Mouse (Mus musculus) liver, adult 2 months (tissue): ENCODE measurements at regions not wholly inside any gene's neighbourhood (a gene's known extent, or its start where the extent isn't known, plus 50 kb on each side); places are given as distances from the start of the nearest gene placed in this dataset.
A peak's percentile ranks its signal among the peaks of the same experiment; 100 is the strongest.

ENCODE experiments used
- DNase-seq: peaks from one replicate; pipeline ENCODE4 v3.0.0-alpha.2; 2011; ENCODE audit warnings: low read depth, low spot score; ENCODE audit errors: extremely low read depth
- H3K27ac ChIP-seq: fragments of 200-500 bp; replicated peaks from 2 replicates; pipeline ENCODE4 v1.5.1; 2012; ENCODE audit warnings: low read depth, mild to moderate bottlenecking, control low read depth, inconsistent platforms, low read length; ENCODE audit not compliant: insufficient read depth
- H3K27me3 ChIP-seq: fragments of 200-500 bp; 2 replicates; pipeline ENCODE4 v1.6.1; 2012; ENCODE audit warnings: mild to moderate bottlenecking, moderate library complexity, low read length, inconsistent platforms; ENCODE audit not compliant: control insufficient read depth, insufficient read depth
- H3K36me3 ChIP-seq: fragments of 200-500 bp; 2 replicates; pipeline ENCODE4 v1.6.1; 2012; ENCODE audit warnings: low read length, inconsistent platforms; ENCODE audit not compliant: control insufficient read depth, insufficient read depth
- H3K4me1 ChIP-seq: fragments of 200-500 bp; 2 replicates; pipeline ENCODE4 v1.6.1; 2011; ENCODE audit warnings: low read length; ENCODE audit not compliant: control insufficient read depth, insufficient read depth
- H3K4me3 ChIP-seq: fragments of 200-500 bp; 2 replicates; pipeline ENCODE4 v1.5.1; 2011; ENCODE audit warnings: low read depth, mild to moderate bottlenecking, control low read depth, low read length, moderate library complexity; ENCODE audit not compliant: insufficient read depth
- H3K79me2 ChIP-seq: fragments of 200-500 bp; 2 replicates; pipeline ENCODE4 v1.6.1; 2012; ENCODE audit warnings: inconsistent platforms, mild to moderate bottlenecking, low read length, moderate library complexity; ENCODE audit not compliant: control insufficient read depth, insufficient read depth
- H3K9ac ChIP-seq: fragments of 200-500 bp; 2 replicates; pipeline ENCODE4 v1.6.1; 2012; ENCODE audit warnings: low read depth, mild to moderate bottlenecking, control low read depth, inconsistent platforms, low read length
- CTCF ChIP-seq: fragments of 200-500 bp; IDR thresholded peaks from 2 replicates; pipeline ENCODE4 v1.5.1; 2011; ENCODE audit warnings: low read depth, low read length, control low read depth
- POLR2A ChIP-seq: fragments of 200-500 bp; IDR thresholded peaks from 2 replicates; pipeline ENCODE4 v1.6.1; 2011; ENCODE audit warnings: low read length, control low read depth; ENCODE audit not compliant: insufficient read depth; ENCODE audit errors: extremely low read depth
- WGBS: fragments of 180-500 bp; shearing (Covaris S2); methylation state at CpG from one replicate; pipeline ENCODE4 v1.1.7; 2018; 5-methylcytosine and 5-hydroxymethylcytosine counted together

GRCm38 (mm10) chr1:77859931-77860330, 337.0 kb downstream of the Pax3 start:
- no peak overlapping the region for H3K27ac ChIP-seq
- no peaks in the 10 kb centered on the region for H3K4me1 ChIP-seq
- no peak for DNase-seq
- TF ChIP-seq POLR2A (no peak), CTCF (no peak)
- H3K9ac ChIP-seq = no peak overlapping the region
- no peaks in the 10 kb centered on the region for H3K36me3 ChIP-seq
- WGBS = 84% methylated on average over 9 of the region's 9 CpGs
- no peak overlapping the region for H3K4me3 ChIP-seq
- no peaks in the 10 kb centered on the region for H3K79me2 ChIP-seq
- no peaks in the 10 kb centered on the region for H3K27me3 ChIP-seq

GRCm38 (mm10) chr1:77854366-77854765, 339.5 kb upstream of the Epha4 start:
- H3K9ac ChIP-seq = no peak overlapping the region

GRCm38 (mm10) chr1:77847766-77848615, 333.1 kb upstream of the Epha4 start:
- Histone ChIP-seq H3K4me1 (no peaks in the 10 kb centered on the region), H3K79me2 (no peaks in the 10 kb centered on the region), H3K36me3 (no peaks in the 10 kb centered on the region), H3K9ac (no peak overlapping the region), H3K27ac (no peak overlapping the region), H3K27me3 (0 out of 2 replicates have a peak, but pooled peaks cover 2% of the 10 kb centered on the region), H3K4me3 (no peak overlapping the region)
- DNase-seq = no peak
- no peak for TF ChIP-seq POLR2A
- no peak for TF ChIP-seq CTCF
- WGBS = 84% methylated on average over 9 of the region's 9 CpGs

More at GRCm38 (mm10) chr1:77854366-77854765, 339.5 kb upstream of the Epha4 start:
- no peaks in the 10 kb centered on the region for H3K4me1 ChIP-seq
- H3K4me3 ChIP-seq = no peak overlapping the region
- DNase-seq = no peak
- H3K27ac ChIP-seq = no peak overlapping the region
- H3K79me2 ChIP-seq = no peaks in the 10 kb centered on the region
- no peaks in the 10 kb centered on the region for H3K27me3 ChIP-seq
- H3K36me3 ChIP-seq = no peaks in the 10 kb centered on the region
- no peak for TF ChIP-seq POLR2A
- TF ChIP-seq CTCF = no peak
- WGBS = 36% methylated on average over 1 of the region's 1 CpGs

- 80% methylated on average over 12 of the region's 12 CpGs for WGBS
- H3K4me3 ChIP-seq = no peak overlapping the region
- no peaks in the 10 kb centered on the region for H3K36me3 ChIP-seq
- H3K79me2 ChIP-seq = no peaks in the 10 kb centered on the region
- DNase-seq = no peak
- no peak overlapping the region for H3K9ac ChIP-seq
- no peak overlapping the region for H3K27ac ChIP-seq
- TF ChIP-seq POLR2A (no peak), CTCF (no peak)
- no peaks in the 10 kb centered on the region for H3K4me1 ChIP-seq
- H3K27me3 ChIP-seq = 0 out of 2 replicates have a peak, but pooled peaks cover 2% of the 10 kb centered on the region
Observed at GRCm38 (mm10) chr1:77846039-77846727, 331.3 kb upstream of the Epha4 start.

GRCm38 (mm10) chr1:77840672-77841071, 325.8 kb upstream of the Epha4 start:
- WGBS = 59% methylated on average over 9 of the region's 9 CpGs
- H3K4me1 ChIP-seq = no peaks in the 10 kb centered on the region
- H3K27me3 ChIP-seq = 0 out of 2 replicates have a peak, but pooled peaks cover 2% of the 10 kb centered on the region
- H3K9ac ChIP-seq = no peak overlapping the region
- H3K36me3 ChIP-seq = no peaks in the 10 kb centered on the region
- no peak overlapping the region for H3K4me3 ChIP-seq
- DNase-seq = no peak
- no peak overlapping the region for H3K27ac ChIP-seq
- no peak for TF ChIP-seq CTCF
- no peak for TF ChIP-seq POLR2A
- no peaks in the 10 kb centered on the region for H3K79me2 ChIP-seq

GRCm38 (mm10) chr1:77832174-77832573, 317.3 kb upstream of the Epha4 start:
- Histone ChIP-seq H3K79me2 (no peaks in the 10 kb centered on the region), H3K9ac (no peak overlapping the region), H3K36me3 (no peaks in the 10 kb centered on the region), H3K4me3 (no peak overlapping the region), H3K4me1 (no peaks in the 10 kb centered on the region), H3K27ac (no peak overlapping the region), H3K27me3 (no peaks in the 10 kb centered on the region)
- no peak for TF ChIP-seq POLR2A
- no peak for TF ChIP-seq CTCF
- 55% methylated on average over 2 of the region's 2 CpGs for WGBS
- peak; percentile 42 for DNase-seq
